Mouse (Mus musculus): ENCODE measurements around the gene Pde9a.

The Pde9a gene

GRCm38 (mm10) chr17:31389432-31390050 is 3.5 kb downstream of the Pde9a start:
- no peak for DNase-seq

- no peak for DNase-seq
These were observed 5.5 kb downstream of the Pde9a start for GRCm38 (mm10) chr17:31391462-31391861.

- DNase-seq, result no peak
These were observed 6.0 kb downstream of the Pde9a start for GRCm38 (mm10) chr17:31392041-31392440.

GRCm38 (mm10) chr17:31393811-31394210 is 7.8 kb downstream of the Pde9a start:
- DNase-seq, result no peak

- no peak for DNase-seq
These were observed 14.3 kb downstream of the Pde9a start for GRCm38 (mm10) chr17:31400294-31400693.

GRCm38 (mm10) chr17:31401160-31401559 is 15.2 kb downstream of the Pde9a start:
- no peak for DNase-seq

GRCm38 (mm10) chr17:31402713-31403112 is 16.7 kb downstream of the Pde9a start:
- DNase-seq, result no peak

GRCm38 (mm10) chr17:31405694-31406227 is 19.8 kb downstream of the Pde9a start:
- no peak for DNase-seq

GRCm38 (mm10) chr17:31409741-31410350 is 23.8 kb downstream of the Pde9a start:
- no peak for DNase-seq

- DNase-seq, result no peak
These were observed 29.2 kb downstream of the Pde9a start for GRCm38 (mm10) chr17:31415258-31415657.

GRCm38 (mm10) chr17:31418804-31419597 is 33.0 kb downstream of the Pde9a start:
- no peak for DNase-seq

- DNase-seq, result no peak
These were observed 33.6 kb downstream of the Pde9a start for GRCm38 (mm10) chr17:31419598-31419950.

- no peak for DNase-seq
These were observed 34.0 kb downstream of the Pde9a start for GRCm38 (mm10) chr17:31419995-31420394.

GRCm38 (mm10) chr17:31420658-31421057 is 34.6 kb downstream of the Pde9a start:
- DNase-seq, result no peak

GRCm38 (mm10) chr17:31422381-31422780 is 36.4 kb downstream of the Pde9a start:
- DNase-seq, result no peak

GRCm38 (mm10) chr17:31423020-31423419 is 37.0 kb downstream of the Pde9a start:
- no peak for DNase-seq

GRCm38 (mm10) chr17:31424358-31424757 is 38.3 kb downstream of the Pde9a start:
- DNase-seq, result no peak

- no peak for DNase-seq
These were observed 38.8 kb downstream of the Pde9a start for GRCm38 (mm10) chr17:31424798-31425197.

- DNase-seq, result no peak
These were observed 40.1 kb downstream of the Pde9a start for GRCm38 (mm10) chr17:31425827-31426698.

- DNase-seq, result no peak
These were observed 43.4 kb downstream of the Pde9a start for GRCm38 (mm10) chr17:31429402-31429801.

GRCm38 (mm10) chr17:31432878-31433281 is 46.9 kb downstream of the Pde9a start:
- no peak for DNase-seq

GRCm38 (mm10) chr17:31433401-31433928 is 47.5 kb downstream of the Pde9a start:
- no peak for DNase-seq

Measured in liver (tissue).